Mouse (Mus musculus): ENCODE measurements around the gene Enox1.

DNA sequence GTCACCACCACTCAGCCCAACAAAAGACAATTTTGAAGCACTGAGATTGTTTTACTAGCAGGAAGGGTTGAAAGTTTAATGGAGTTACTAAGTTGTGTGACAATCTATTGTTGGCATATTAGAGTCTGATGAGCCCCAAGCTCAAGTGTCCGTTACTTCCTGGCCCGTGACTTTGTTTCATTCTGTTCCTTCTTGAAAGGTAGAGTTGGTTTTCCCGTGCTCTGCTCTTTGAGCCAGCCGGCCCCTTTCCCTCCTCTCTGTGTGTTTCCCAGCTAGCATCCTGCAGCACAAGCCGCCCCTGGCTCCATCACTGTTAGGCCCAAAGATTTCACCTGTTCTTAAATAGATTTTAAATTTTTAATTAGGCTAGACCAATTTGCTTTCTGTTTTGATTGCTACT is 26.9 kb downstream of the Enox1 start:
- TF ChIP-seq CTCF (IDR thresholded peaks at IDR 0.05; ENCODE audit: extremely low read depth, insufficient read length, insufficient replicate concordance, low read depth, low read length) (no peak), POLR2A (IDR thresholded peaks at IDR 0.05; ENCODE audit: low read depth, low read length) (no peak)
